Mouse (Mus musculus): ENCODE measurements around the gene Rbm34.
"Not testable (repeated sequence)": the region's sequence is repeated elsewhere in the genome, so short reads cannot be mapped to it uniquely, and the experiment has no call there.

The Rbm34 gene

DNA sequence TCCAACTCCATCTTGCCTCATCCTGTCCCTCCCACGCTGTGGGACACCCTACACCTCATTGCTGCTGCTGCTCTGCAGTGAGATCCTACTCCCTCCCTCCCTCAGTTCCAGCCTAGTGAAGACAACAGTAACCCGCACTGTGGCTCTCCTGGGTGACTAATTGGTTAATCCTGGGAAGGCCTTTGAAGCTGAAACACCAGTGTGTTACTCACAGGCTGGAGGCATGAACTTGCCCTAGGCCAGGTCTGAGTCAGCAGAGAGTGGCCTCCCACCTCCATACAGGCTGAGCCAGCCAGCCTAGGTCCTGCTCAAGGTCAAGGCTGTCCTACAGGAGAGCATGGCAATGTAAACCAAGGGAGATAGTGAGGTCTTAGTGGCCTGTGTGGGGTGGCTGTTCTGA lies 51.6 kb downstream of the Rbm34 start:
- DNase-seq (ENCODE audit: low spot score in 2 of 2) = no peak

DNA sequence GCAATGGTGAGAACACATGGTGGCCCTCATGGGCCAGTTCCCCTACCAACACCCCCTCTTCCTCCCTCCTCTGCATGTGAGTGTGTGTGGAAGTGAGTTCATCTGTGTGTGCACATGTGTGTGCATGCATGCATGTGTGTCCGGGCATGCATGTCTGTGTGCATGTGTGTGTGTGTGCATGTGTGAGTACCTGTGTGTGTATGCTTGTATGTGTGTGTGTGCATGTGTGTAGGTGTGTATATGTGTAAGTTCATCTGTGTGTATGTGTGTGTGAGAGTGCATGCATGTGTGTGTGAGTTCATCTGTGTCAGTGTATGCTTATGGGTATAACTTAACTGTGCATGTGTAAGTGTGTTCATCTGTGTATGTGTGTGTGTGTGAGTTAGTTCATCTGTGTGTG lies 52.5 kb downstream of the Rbm34 start:
- no peak for DNase-seq (ENCODE audit: low spot score in 2 of 2)

DNA sequence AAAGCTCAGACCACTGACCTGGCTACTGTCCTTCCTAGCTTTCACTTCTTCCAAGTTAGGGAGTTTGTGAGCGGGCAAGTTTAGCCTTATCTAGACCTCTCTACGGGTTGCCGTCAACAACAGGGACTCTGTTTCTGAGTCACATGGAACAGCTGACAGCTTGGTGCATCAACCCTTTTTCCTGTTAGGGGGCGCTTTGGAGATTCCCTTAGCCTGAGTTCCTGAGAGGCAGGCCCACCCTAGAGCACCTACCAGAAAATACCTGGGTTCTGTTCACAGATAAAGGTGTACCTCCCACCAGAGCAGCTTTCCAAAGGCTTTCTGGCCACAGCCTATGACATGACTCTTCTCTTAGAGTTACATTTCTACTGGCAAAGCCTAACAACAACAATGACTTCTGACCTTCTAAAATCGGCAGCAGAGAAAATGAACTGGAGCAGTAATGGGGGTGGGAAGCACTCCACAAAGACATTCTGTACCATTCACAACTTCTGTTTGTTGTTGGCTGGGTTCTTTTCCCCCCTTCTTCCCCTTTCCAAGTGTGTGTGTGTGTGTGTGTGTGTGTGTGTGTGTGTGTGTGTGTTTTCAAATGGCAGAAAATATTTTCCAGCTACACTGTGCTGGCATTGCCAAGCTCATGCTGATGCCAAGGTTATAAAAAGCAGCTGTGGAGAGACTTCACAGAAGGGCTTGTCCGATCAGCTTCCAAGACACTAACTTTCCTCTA lies 53.5 kb downstream of the Rbm34 start:
- DNase-seq (ENCODE audit: low spot score in 2 of 2) = no peak

DNA sequence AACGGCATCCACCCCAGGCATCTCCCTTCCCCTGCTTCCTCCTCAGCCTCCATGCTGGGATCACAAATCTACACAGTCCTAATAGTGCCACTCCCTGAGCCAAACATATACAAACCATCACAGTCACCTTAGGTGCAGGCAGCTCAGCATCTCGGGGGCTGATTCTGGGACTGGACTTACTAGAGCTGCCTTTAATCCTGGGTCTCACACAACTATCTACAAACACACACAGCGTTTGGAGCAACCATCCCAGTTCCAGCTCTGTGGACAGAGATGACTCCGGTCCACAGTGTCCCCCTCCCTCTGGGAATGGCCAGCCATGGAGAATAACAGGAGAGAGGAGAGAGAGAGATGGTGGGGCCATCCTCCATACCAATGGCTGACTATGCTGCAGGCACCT lies 54.3 kb downstream of the Rbm34 start:
- no peak for DNase-seq (ENCODE audit: low spot score in 2 of 2)

DNA sequence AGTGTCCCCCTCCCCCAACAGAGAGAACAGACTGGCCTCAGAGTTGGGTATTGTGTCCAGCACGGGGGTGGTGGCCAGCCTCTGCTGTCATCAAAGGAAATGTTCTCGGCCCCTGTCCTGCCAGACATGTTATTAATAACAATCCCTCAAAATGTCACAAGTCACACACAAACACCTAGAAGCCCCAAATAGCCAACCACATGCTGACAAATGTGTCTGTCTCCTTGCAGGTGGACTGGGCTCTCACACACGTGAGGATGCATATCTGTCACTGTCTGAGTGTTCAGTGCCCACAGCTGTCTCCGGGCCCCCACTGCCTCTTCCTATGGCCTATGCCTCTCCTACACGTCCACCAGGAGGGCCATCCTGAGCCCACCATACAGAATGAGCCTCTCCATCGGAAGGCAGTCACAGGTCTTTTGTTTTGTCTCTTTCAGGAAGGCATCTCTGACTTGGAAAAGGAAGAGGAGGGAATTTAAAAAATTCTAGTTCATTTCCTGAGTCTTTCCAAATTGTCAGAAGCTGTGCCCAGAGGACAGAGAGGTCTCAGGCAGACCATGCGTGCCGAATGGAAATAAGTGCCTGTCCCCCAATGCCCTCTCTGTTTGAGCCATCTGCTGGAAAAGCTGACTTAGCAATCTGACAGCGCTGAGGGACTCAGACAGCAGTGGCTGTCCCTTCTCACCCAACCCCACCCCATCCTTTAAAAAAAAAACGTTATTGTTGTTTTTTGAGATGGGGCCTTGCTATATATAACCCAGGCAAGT lies 56.1 kb downstream of the Rbm34 start:
- no peak for DNase-seq (ENCODE audit: low spot score in 2 of 2)

DNA sequence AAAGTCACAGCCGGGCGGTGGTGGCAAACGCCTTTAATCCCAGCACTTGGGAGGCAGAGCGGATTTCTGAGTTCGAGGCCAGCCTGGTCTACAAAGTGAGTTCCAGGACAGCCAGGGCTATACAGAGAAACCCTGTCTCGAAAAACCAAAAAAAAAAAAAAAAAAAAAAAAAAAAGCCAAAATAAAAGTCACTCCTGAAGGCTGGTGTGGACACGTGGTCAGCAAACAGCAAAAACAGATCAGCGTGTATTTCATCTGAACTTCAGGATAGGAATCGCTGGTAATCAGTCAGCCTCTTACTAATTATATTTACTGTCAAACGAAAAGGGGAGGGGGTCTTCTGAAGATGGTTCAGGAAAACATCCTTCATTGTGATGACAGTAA lies 56.8 kb downstream of the Rbm34 start:
- DNase-seq (ENCODE audit: low spot score in 2 of 2) = not testable (repeated sequence)

DNA sequence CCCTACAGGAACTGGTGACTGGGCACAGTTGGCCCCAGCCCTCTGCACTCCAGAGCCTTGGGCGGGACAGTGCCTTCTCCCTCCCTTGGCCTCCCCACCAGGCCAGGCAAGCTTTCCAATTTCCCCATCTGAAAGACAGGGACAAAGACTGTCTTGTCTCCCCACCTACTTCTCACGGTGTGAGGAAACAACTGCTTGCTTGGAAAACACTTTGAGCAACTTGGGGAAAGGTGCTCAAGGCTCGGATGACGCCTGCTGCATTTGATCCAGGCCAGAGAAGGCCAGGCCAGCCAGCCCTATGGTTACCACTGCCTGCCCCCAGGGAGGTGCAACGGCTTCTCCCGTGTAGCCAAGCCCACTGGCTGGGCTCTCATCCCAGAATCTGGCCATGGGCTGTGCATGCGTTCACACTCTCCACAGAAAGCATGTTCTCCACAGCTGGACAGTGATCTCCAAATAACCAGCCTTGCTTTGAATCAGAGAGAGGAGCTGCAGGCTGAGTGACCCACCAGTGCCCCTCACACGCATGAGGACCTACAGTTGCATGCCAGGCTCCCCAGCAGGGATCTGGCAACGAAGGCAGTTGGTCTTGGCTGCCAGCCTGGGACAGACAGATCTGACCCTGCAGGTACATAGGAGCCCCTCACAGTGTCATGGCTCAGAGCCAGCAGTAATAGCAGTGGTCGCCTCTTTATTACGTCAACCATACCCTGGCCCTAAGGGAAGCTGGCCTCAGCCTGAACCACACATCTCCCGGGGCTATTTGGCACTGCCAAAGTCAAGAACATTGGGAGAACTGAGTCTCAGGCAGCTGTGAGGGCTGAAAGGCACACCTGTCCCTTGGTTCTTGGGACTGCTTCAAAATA lies 57.4 kb downstream of the Rbm34 start:
- DNase-seq (ENCODE audit: low spot score in 2 of 2) = no peak

DNA sequence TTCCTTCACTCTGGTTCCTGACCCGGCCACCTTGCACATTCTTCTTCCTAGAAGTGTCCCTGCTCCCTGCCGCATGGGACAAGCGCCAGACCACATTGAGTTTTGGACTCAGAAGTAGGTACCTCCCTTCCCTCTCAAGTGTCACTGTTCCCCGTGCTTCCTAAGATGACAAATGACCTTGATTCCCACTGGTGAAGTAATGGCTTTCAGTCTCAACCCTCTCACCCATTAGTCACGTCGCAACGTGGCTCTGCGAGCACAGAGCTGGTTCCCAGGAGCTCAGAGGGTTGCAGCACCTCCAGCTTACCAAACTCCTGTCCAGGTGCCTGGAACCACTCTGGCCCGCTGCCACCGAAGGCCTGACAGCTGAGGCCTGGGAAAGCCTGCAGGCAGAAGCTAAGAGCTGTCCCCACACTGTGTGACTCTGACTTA lies 61.5 kb downstream of the Rbm34 start:
- no peak for DNase-seq (ENCODE audit: low spot score in 2 of 2)

DNA sequence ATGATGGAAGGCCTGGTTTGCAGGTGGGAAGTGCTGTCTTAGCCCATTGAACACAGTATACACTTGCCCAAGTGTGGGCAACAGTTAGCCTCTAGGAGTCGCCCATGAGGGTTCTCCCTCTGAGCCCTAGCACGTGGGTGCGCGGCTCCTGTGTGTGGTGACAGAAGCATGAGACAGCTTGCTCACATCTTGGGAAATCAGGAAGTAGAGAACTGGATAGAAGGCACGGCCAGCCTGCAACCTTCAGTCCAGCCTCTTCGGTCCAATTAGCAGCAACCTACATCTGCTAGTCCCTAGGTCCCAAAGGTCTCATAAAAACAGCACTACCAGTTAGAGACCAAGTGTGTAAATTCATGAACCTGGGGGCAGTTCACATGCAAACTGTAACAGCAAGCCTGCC lies 62.1 kb downstream of the Rbm34 start:
- DNase-seq (ENCODE audit: low spot score in 2 of 2) = no peak

DNA sequence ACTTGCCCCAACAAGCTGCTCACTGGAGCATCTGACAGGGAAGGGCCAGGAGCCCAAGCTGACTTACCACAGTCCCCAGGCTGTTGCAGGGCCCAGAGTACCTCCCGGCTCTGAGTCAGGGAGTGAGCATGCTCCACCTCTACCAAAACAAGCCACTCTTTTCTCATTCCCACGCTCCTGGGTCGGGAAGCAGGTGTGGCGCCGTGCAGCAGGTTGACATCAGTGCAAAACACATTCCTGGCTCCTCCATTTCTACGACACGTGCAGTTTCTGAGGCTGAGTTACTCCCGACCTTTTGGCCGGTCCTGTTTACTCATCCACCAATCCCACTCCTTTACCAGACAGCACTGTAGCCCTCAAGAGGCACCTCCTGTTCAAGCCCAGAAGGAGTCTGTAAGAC lies 62.9 kb downstream of the Rbm34 start:
- DNase-seq (ENCODE audit: low spot score in 2 of 2) = no peak

DNA sequence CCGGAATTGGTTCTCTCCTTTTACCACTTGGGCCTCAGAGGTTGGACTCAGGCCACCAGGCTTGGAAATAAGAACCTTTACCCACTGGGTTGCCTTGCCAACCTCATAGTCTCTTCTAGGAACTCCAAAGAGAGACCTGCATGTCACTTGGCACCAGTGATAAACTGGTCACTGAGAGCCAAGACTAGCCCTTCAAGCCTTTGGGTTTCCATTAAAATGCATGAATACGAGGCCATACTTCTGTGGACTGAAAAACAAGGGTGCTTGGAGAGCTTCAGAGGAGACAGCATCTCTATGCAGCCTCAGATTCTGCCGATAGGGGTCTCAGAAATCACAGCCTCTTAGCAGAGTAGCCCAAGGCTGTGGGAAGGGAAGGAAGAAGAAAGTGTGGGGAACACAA lies 63.5 kb downstream of the Rbm34 start:
- DNase-seq (ENCODE audit: low spot score in 2 of 2) = no peak

DNA sequence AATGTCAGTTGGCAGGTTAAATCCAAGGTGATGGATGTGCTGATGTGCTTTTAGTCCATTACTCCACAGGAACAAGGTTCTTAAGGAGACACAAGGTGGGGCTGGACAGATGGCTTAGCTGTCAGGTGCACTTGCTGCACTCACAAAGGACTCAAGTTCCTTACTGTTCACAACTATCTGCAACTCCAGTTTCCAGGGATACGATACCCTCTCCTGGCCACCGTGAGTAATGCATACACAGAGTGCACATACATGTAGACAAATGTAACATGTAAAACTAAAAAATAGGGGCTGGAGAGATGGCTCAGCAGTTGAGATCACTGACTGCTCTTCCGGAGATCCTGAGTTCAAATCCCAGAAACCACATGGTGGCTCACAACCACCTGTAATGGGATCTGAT lies 65.5 kb downstream of the Rbm34 start:
- DNase-seq (ENCODE audit: low spot score in 2 of 2) = no peak

DNA sequence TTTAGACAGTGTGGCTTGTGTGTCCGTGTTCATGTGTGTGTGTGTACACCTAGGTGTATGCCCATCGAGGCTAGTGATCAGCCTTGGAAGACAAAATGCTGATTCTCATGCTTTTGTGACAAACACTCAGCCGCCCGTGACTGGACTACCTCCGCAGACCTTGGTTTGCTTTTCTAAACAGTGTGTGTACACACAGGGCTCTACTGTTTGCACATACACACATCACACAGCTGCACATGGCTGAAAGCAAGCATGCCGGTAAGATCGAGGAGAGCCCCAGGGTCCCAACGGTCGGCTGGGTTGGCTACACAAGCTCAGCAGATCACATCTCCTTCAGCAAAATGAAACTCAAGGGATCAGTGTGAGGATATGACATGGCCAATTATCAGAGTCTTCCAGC lies 66.9 kb downstream of the Rbm34 start:
- DNase-seq (ENCODE audit: low spot score in 2 of 2) = no peak

DNA sequence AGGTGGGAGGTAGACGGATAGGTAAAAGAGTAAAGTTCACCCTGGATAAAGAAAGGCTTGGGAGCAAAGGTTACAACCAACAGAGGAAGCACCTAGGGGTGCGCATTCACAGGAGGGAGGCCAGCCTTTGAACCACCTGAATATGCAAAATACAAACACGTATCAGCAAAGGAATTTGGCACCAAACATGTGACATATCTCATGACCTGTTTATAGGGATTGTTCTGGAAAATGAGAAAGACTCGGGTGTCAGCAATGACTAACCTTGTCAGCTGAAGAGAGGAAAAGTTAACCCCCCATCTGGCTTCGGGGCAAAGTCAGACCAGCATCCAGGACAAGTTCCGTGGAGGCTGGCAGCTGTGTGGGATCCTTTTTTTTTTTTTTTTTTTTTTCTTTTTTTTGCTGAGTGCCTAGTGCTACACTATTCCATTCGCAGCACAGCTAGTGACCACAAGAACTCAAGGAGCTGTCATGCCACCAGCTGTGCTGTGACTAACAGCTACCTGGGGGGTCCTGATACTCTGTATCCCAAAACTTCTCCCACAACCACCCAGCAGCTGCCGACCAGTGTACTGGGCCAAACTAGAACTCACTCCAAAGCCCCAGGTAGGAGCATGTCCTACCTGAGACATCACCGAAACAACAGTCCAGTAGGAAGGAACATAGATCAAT lies 67.5 kb downstream of the Rbm34 start:
- no peak for DNase-seq (ENCODE audit: low spot score in 2 of 2)

DNA sequence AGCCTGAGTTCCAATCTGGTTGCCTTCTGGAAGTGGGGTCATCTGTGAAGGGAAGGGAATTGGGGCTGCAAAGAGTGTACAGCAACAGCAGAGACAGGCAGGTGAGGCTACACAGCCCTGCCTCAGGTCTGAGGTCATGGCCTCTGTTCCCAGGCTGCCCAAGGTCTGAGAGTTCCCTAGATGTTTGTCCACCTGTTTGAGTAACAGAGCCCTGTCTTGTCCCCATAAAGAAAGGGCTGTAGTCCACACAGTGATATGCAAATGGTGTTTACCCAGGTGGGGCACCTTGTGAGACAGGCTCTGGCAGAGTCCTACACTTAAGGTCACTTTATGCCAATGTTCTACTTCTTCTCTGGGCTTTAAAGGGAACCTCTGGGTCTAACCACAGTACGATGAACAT lies 69.3 kb downstream of the Rbm34 start:
- DNase-seq (ENCODE audit: low spot score in 2 of 2) = no peak

DNA sequence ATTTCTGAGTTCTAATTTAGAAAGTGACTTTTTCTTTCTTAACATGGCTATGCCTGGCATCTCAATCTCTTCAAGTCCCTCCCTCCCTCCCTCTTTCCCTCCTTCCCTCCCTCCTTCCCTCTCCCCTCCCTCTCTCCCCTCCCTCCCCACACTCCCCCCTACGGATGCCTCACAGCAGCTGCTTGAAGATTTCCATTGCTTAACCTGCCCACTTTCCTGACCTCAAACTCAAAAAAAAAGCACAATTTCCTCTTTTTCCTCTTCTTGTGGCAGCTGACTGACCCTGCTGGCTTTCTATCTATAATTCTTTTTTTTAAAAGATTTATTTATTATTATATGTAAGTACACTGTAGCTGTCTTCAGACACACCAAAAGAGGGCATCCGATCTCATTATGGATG lies 69.8 kb downstream of the Rbm34 start:
- no peak for DNase-seq (ENCODE audit: low spot score in 2 of 2)
